Mouse (Mus musculus): ENCODE measurements around the gene Phf11a.

DNA sequence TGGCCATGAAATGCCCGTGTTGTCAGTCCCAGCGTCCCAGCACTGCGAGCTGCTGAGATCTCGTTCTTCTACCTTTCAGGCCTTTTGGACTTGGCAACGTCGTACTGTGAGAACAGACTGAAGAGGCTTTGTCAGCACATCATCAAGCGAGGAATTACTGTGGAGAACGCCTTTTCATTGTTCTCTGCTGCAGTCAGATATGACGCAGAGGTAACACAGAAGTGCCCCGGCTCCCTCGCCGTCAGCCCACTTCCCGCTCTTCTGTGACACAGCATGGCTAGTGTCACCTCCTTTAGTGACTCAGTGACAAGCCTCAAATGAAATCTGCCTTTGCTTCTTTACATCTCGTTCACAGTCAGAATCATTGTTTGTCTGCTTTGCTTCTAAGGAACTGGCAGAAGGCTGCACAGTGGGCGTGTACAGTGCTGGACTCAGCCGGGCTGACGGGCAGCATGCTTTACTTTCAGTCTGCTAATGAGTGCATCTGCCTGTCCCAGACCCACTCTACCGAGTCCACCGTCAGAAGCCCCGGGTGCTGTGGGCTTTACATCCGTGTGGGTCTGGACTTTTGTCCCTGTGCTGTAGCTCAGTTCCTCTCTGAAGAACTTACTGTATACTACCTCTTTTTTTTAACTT lies 66.9 kb downstream of the Phf11a start:
- no peak for TF ChIP-seq CTCF (IDR thresholded peaks at IDR 0.05)
- TF ChIP-seq EP300 (IDR thresholded peaks at IDR 0.05): no peak

All from lung, postnatal 0 days (tissue).